Mouse (Mus musculus) liver, embryonic 11.5 days (tissue): Measurements from ENCODE around the gene Grk1. TPM values are rescaled to one million over a fixed set of nuclear protein-coding genes. Genes with fewer than 3 reads are reported as not detected.

Experiments
- ATAC-seq: fragments of 200-750 bp; cut with Nextera tagmentation; replicated peaks from 2 replicates; pipeline ENCODE4 v1.8.0; 2017; ENCODE audit warnings: moderate number of reproducible peaks, mild to moderate bottlenecking, moderate TSS enrichment, moderate library complexity; ENCODE audit not compliant: low FRiP score
- DNase-seq: peaks from one replicate; pipeline ENCODE4 v3.0.0-alpha.2; 2017; ENCODE audit warnings: low spot score
- H3K27ac ChIP-seq: fragments of 300-500 bp; sonication (generic); 2 replicates; pipeline ENCODE4 v1.5.1; 2014; ENCODE audit warnings: mild to moderate bottlenecking, low read depth, low read length, control low read depth
- H3K27me3 ChIP-seq: fragments of 300-500 bp; sonication (generic); replicated peaks from 2 replicates; pipeline ENCODE4 v1.6.1; 2014; ENCODE audit warnings: low read length, mixed read lengths; ENCODE audit not compliant: control insufficient read depth, insufficient read depth
- H3K36me3 ChIP-seq: fragments of 300-500 bp; sonication (generic); 2 replicates; pipeline ENCODE4 v1.6.1; 2014; ENCODE audit warnings: mild to moderate bottlenecking, low read length, moderate library complexity, mixed read lengths; ENCODE audit not compliant: control insufficient read depth, insufficient read depth
- H3K4me1 ChIP-seq: fragments of 300-500 bp; sonication (generic); replicated peaks from 2 replicates; pipeline ENCODE4 v1.6.1; 2014; ENCODE audit warnings: low read length, mixed read lengths; ENCODE audit not compliant: control insufficient read depth, insufficient read depth
- H3K4me2 ChIP-seq: fragments of 300-500 bp; sonication (generic); 2 replicates; pipeline ENCODE4 v1.6.1; 2014; ENCODE audit warnings: mild to moderate bottlenecking, control low read depth, moderate library complexity
- H3K4me3 ChIP-seq: fragments of 300-500 bp; sonication (generic); 2 replicates; pipeline ENCODE4 v1.5.1; 2014; ENCODE audit warnings: low read depth, low read length, control low read depth
- H3K9ac ChIP-seq: fragments of 300-500 bp; sonication (generic); 2 replicates; pipeline ENCODE4 v1.6.1; 2014; ENCODE audit warnings: low read depth, low read length, control low read depth
- H3K9me3 ChIP-seq: fragments of 300-500 bp; sonication (generic); 2 replicates; pipeline ENCODE4 v1.6.1; 2016; ENCODE audit warnings: low read length, inconsistent platforms, mixed read lengths; ENCODE audit not compliant: control insufficient read depth
- WGBS: fragments of 180-500 bp; shearing (Covaris S2); extraction: QIAGEN DNeasy Blood & Tissue Kit; methylation state at CpG from one replicate; pipeline ENCODE4 v1.1.7; 2014; 5-methylcytosine and 5-hydroxymethylcytosine counted together
- polyA plus RNA-seq: library from polyadenylated mRNA; unstranded; fragments of >200 nt; fragmentation: Nextera tagmentation; extraction: Ambion mirVana; gene quantifications from 2 replicates; pipeline ENCODE4 v1.2.1, GENCODE M21; 2014

Gene Grk1
- 0.03 and 0.07 TPM in 2 replicates for polyA plus RNA-seq

GRCm38 (mm10) chr8:13404666-13405131 is at the start of gene Grk1:
Grk1 (plus strand) TSS chr8:13405081.
- Histone ChIP-seq H3K36me3 (no peaks in the 10 kb centered on the region), H3K4me1 (no peaks in the 10 kb centered on the region), H3K4me3 (no peak within 1 kb of the TSS), H3K27ac (no peak within 1 kb of the TSS), H3K27me3 (no peaks in the 10 kb centered on the region), H3K4me2 (no peak within 1 kb of the TSS), H3K9me3 (no peaks in the 10 kb centered on the region), H3K9ac (no peak within 1 kb of the TSS)
- ATAC-seq (no peak), DNase-seq (no peak)
- 67% methylated on average over 5 of the region's 5 CpGs for WGBS

DNA sequence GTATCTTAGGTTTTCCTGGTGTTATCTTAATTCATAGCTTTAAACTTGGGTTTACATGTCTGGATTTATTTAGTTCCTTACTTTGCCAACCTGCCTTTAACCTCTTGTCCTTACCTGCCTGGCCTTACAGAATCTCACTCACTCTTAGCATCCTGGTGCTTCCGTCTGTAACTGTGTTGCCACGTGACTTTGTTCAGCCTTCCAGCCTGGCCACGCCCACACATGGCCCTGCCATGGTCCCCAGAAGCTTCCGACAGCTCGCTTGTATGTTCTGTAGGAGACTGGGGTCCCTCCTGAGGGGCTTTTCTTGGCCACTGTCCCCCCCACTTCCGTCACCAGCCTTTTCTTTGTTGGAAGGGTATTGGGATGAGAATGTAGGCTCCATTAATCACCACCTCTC is 48.7 kb upstream of the Grk1 start:
- Histone ChIP-seq H3K4me3 (no peak overlapping the region), H3K9ac (no peak overlapping the region), H3K4me1 (peaks cover 40% of the 10 kb centered on the region), H3K27me3 (no peaks in the 10 kb centered on the region), H3K4me2 (no peak overlapping the region), H3K27ac (no peak overlapping the region), H3K9me3 (no peaks in the 10 kb centered on the region), H3K36me3 (peaks cover 88% of the 10 kb centered on the region)
- DNase-seq (no peak), ATAC-seq (no peak)
- 86% methylated on average over 6 of the region's 6 CpGs for WGBS

GRCm38 (mm10) chr8:13356681-13357080 is 48.2 kb upstream of the Grk1 start:
- peaks cover 35% of the 10 kb centered on the region for H3K4me1 ChIP-seq
- H3K9me3 ChIP-seq, result no peaks in the 10 kb centered on the region
- H3K4me3 ChIP-seq, result no peak overlapping the region
- no peak for DNase-seq
- no peak overlapping the region for H3K9ac ChIP-seq
- WGBS, result 71% methylated on average over 10 of the region's 10 CpGs
- no peak for ATAC-seq
- no peak overlapping the region for H3K4me2 ChIP-seq
- H3K36me3 ChIP-seq, result peaks cover 91% of the 10 kb centered on the region
- no peak overlapping the region for H3K27ac ChIP-seq
- H3K27me3 ChIP-seq, result no peaks in the 10 kb centered on the region

GRCm38 (mm10) chr8:13360213-13360612 is 44.7 kb upstream of the Grk1 start:
- no peak for ATAC-seq
- WGBS, result 82% methylated on average over 7 of the region's 7 CpGs

DNA sequence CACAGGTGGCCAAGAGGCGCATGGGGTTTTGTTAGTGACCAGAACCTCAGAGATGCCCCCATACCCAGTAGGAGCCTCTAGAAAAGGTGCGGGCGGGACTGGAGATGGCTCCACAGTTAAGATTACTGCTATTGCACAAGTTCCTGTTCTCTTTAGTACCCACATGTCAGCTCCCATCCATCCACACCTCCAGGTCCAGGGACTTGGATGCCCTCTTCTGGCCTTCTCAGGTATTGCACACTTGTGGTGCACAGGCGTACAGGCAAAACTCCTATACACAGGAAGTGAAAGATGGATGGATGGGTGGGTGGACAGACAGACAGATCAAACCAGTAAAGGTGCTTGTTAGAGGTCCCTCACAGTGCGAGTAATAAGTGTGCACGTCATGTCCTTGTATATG is 43.0 kb upstream of the Grk1 start:
- DNase-seq (no peak), ATAC-seq (no peak; the same call in 1 of the 2 replicates)
- Histone ChIP-seq H3K4me1 (no peaks in the 10 kb centered on the region), H3K27ac (no peak overlapping the region), H3K36me3 (peaks cover 80% of the 10 kb centered on the region), H3K9me3 (no peaks in the 10 kb centered on the region), H3K4me2 (no peak overlapping the region), H3K9ac (no peak overlapping the region), H3K4me3 (no peak overlapping the region), H3K27me3 (no peaks in the 10 kb centered on the region)
- 88% methylated on average over 6 of the region's 6 CpGs for WGBS

More at GRCm38 (mm10) chr8:13360213-13360612, 44.7 kb upstream of the Grk1 start:
- Histone ChIP-seq H3K9me3 (no peaks in the 10 kb centered on the region), H3K9ac (no peak overlapping the region), H3K4me2 (no peak overlapping the region), H3K27me3 (no peaks in the 10 kb centered on the region), H3K36me3 (peaks cover 87% of the 10 kb centered on the region), H3K4me3 (no peak overlapping the region), H3K27ac (no peak overlapping the region), H3K4me1 (peaks cover 4% of the 10 kb centered on the region; the same call in 1 of the 2 replicates)
- no peak for DNase-seq

- no peaks in the 10 kb centered on the region for H3K9me3 ChIP-seq
- no peaks in the 10 kb centered on the region for H3K27me3 ChIP-seq
- H3K9ac ChIP-seq, result no peak overlapping the region
- no peak overlapping the region for H3K4me3 ChIP-seq
- H3K4me2 ChIP-seq, result no peak overlapping the region
- no peak overlapping the region; the same call in 1 of the 2 replicates for H3K27ac ChIP-seq
- ATAC-seq (peak; percentile 29; the same call in 1 of the 2 replicates), DNase-seq (no peak)
- 83% methylated on average over 8 of the region's 8 CpGs for WGBS
- H3K36me3 ChIP-seq, result peaks cover 67% of the 10 kb centered on the region
- no peaks in the 10 kb centered on the region for H3K4me1 ChIP-seq
Observed at GRCm38 (mm10) chr8:13373151-13373662, 31.7 kb upstream of the Grk1 start.

GRCm38 (mm10) chr8:13381630-13382029 is 23.3 kb upstream of the Grk1 start:
- WGBS, result 82% methylated on average over 7 of the region's 7 CpGs
- Histone ChIP-seq H3K4me1 (no peaks in the 10 kb centered on the region), H3K27me3 (no peaks in the 10 kb centered on the region), H3K4me3 (no peak overlapping the region), H3K36me3 (peaks cover 18% of the 10 kb centered on the region), H3K9me3 (no peaks in the 10 kb centered on the region), H3K4me2 (no peak overlapping the region), H3K27ac (no peak overlapping the region), H3K9ac (no peak overlapping the region)
- DNase-seq (no peak), ATAC-seq (no peak)

- no peak for DNase-seq
- WGBS, result 82% methylated on average over 3 of the region's 3 CpGs
- no peak for ATAC-seq
Observed at GRCm38 (mm10) chr8:13382536-13382935, 22.3 kb upstream of the Grk1 start.

DNA sequence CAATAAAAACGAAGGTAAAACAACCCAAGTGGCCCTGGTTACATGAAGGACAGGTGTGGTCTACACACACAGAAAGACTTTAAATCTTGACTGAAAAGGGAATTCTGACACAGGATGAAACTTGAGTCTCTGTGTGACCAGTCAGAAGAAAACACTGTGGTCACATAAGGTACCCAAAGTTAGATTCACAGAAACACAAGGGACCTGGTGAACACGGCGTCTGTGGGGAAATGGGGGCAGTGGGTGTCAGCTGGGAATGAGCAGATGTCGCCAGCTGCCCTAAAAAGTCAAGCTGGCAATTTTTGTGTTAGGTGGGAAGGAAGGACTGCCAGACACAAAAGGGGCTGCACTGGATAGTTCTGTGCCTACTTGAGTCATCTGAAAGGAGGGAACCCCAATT is 21.9 kb upstream of the Grk1 start:
- Histone ChIP-seq H3K4me1 (no peaks in the 10 kb centered on the region), H3K27me3 (no peaks in the 10 kb centered on the region), H3K4me3 (no peak overlapping the region), H3K36me3 (peaks cover 15% of the 10 kb centered on the region), H3K9ac (no peak overlapping the region), H3K27ac (no peak overlapping the region), H3K4me2 (no peak overlapping the region), H3K9me3 (no peaks in the 10 kb centered on the region)
- ATAC-seq (no peak), DNase-seq (no peak)
- 95% methylated on average over 4 of the region's 4 CpGs for WGBS

More at GRCm38 (mm10) chr8:13382536-13382935, 22.3 kb upstream of the Grk1 start:
- Histone ChIP-seq H3K4me3 (no peak overlapping the region), H3K27ac (no peak overlapping the region), H3K4me2 (no peak overlapping the region), H3K36me3 (peaks cover 15% of the 10 kb centered on the region), H3K27me3 (no peaks in the 10 kb centered on the region), H3K4me1 (no peaks in the 10 kb centered on the region), H3K9me3 (no peaks in the 10 kb centered on the region), H3K9ac (no peak overlapping the region)
